Mouse (Mus musculus) E14TG2a.4 (cell line): ENCODE measurements at regions not wholly inside any gene's neighbourhood (a gene's known extent, or its start where the extent isn't known, plus 50 kb on each side); places are given as distances from the start of the nearest gene placed in this dataset.
"Not testable (repeated sequence)": the region's sequence is repeated elsewhere in the genome, so short reads cannot be mapped to it uniquely, and the experiment has no call there.

ENCODE experiments used
- CTCF ChIP-seq: conservative IDR thresholded peaks from 2 replicates; pipeline ENCODE4 v1.5.1; 2014; ENCODE audit warnings: low read length
- POU5F1 ChIP-seq: IDR thresholded peaks from 2 replicates; pipeline ENCODE4 v1.6.1; 2014; ENCODE audit warnings: low read length, borderline replicate concordance

DNA sequence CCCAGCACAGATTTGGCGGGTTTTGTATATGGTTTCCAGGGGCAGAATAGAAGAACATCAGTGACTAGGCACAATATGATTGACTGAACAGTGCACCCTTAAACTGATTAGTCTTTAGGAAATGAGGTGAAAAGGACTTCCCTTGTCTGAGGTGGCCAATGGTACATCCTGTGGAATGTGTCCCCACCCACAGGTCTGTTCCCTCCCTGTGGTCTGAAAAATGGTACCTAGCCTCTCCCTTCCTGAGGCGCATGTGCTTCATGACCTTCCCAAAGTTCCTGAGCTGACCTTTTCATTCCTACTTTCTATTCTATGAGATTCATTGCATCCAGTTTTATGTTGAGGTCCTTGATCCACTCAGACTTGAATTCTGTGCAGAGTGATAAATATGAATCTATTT lies 76.0 kb downstream of the Zfp97 start:
- not testable (repeated sequence) for TF ChIP-seq CTCF, POU5F1
